Mouse (Mus musculus) 416B (cell line): Measurements from ENCODE around the gene Bcl11a.
A peak's percentile ranks its signal among the peaks of the same experiment; 100 is the strongest.

Source experiments
- DNase-seq: peaks from one replicate; pipeline ENCODE4 v3.0.0; 2011; ENCODE audit warnings: low read depth

The Bcl11a gene

DNA sequence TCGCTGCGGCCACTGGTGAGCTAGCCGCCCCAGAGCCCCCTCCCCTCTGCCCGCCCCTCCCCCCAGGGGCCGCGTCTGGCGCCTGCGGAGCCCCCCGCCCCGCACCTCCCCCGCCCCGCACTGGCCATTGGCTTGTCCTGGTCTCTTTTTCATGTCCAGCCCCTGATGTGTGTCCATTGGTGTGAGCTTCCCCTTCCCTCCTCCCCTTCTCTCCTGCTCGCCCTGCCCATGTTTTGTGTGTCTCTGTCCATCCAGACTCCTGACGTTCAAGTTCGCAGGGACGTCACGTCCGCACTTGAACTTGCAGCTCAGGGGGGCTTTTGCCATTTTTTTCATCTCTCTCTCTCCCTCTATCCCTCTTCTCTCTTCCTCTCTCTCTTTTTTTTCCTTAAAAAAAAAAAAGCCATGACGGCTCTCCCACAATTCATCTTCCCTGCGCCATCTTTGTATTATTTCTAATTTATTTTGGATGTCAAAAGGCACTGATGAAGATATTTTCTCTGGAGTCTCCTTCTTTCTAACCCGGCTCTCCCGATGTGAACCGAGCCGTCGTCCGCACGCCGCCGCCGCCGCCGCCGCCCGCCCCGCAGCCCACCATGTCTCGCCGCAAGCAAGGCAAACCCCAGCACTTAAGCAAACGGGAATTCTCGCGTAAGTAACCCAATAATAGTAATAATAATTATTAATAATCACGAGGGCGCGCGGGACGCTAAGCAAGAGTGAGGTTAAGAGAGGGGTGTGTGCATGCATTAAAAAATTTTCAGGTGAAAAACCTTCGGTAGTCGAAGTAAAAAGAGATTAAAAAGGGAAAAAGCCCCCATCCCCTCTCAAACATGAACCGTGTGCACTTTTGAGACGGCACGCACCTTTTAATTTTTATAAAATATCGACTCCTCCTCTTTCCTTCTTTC is at the start of gene Bcl11a:
Gene Bcl11a, plus strand, starts transcription at position 262 of the 911 bp plus-strand sequence.
- DNase-seq = no peak

DNA sequence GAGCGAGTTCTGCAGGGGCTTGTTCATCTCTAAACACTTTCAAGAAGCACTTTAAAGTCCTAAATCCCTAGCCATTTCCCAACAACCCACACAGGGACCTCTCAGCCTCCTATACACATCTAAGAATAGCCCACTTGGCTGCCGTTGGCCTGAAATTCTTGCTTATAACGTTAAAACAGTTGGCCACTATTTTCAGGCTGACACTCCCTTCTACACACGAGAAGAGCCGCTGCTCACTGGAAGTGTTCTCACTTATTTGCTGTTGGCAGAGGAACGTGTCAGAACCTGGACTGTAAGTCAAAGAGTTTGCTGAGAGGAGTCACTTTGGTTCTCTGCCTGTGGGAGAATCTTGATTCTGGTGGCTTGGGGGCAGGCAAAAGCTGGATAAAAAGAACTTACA is 33.8 kb upstream of the Bcl11a start:
- DNase-seq = no peak

DNA sequence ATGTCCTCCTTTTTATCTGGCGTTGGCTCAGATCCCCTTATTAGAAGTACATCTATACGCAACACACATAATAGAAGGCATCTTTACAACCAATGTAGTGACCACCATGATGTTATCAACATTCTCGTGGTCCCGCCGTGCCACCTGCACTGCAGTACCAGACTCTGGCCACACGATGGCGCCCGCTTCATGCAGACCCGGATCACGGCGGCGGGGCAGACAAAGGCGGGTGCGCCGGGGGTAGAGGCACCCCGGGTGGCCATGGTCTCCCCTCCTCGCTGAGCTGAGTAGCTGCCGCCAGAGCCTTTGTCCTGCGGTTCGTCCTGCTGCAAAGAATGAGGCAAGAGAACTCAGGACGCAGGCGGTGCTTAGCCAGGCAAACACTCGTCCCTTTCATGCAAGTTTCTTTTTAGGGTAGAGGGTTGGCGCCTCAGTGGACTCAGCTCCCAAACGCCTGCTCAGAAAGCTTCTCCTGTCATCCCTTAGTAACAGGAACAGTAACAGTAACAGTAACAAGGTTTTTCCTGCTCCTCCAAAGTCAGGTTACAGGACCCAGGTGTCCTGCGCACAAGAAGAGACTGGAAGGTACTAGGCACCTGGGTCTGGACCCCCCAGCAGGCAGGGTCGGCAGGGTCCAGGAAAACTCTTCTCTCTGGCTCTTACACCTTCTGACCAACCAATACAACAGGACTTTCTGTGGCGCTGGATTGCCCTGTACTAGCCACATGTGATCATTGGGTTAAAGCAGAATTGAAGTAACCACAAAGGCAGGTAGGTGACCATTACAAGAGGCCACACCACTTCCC is 28.4 kb upstream of the Bcl11a start:
- DNase-seq = peak; percentile 48

DNA sequence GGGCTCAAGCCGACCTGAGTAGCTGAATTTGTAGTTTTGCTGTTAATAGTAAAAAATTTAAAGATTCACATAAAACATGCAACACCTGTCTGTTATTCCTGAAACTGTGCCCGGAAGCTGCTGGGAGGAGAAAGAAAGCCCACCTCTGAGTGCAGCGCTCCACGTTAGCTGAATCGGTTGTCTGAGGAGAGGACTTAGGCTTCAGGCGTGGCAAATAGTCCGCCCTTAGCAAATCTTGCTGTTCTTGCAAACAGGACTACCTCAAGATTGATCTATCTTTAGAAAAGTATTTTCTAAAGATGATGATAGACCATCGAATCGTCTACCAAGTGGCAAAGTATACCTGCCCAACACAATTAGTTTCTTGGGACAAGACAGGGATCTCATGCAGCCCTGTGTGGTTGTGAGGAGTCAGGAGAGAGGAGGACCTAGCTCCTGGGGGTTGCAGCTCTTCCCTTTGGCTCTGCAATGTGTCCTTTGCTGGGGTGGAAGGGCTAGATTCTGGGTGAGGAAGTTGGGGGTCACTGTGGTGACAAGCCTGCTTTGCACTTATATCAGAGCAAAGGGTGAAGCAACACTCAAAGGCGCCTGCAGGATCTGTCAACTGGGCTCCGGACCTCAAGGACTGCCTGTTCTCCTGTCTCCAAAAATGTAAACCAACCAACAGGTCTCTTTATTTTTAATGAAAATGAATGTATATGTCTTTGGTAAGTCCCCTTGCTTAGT is 27.7 kb upstream of the Bcl11a start:
- no peak for DNase-seq

DNA sequence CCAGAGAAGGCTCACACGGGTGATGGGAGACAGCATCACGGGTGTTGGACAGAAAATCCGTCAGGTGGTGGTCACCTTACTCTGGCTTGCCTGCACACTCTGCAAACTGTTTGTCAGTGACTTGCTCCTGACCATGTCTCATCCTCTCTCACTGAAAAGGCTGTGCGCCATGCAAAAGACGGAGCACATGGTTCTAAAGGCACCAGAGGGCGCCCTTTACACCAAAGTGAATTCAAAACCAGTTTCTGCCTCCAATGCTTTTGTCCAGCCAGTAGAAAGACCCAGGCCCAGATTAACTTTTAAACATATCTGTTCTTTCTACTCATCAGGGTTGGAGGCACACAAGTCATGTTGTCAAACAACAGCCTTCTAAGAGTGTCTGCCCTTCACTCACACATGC is 25.0 kb upstream of the Bcl11a start:
- DNase-seq = no peak

DNA sequence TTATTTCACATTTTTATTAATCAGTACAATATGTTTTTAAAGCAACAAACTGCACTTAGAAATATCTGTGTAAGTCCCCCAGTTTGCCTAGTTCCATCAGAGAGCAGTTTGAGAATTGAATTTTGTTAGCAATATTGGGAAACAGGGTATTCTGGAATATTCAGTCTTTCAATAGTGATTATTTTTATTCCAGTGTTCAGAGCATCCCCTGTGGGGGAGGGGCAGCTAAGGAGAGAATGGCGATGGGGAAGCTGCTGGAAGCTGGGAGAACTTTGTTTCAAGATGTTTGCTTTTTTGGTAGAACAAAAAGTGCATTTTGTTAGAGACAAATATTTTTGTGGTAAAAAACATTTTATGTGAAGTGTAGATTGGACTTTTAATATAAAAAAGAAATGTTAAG is 18.7 kb upstream of the Bcl11a start:
- no peak for DNase-seq

DNA sequence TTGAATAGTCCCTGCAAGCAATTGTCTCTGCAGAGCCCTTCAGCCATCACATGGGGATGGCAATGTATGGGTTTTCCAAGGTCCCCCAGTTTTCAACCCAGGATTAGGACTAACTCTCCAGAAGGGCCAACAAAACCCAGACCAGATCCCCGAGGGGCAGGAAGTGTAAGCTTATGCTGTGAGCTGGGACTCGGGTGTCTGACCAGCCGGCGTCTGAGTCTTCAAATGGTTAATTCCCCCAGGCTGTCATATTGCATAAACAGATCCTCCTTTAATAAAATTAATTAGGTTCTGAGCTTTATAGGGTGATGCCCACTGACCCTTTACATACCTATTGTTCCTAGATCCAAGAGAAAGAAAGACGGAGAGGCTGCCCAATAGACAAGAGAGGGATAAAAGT is 17.4 kb upstream of the Bcl11a start:
- DNase-seq = no peak

DNA sequence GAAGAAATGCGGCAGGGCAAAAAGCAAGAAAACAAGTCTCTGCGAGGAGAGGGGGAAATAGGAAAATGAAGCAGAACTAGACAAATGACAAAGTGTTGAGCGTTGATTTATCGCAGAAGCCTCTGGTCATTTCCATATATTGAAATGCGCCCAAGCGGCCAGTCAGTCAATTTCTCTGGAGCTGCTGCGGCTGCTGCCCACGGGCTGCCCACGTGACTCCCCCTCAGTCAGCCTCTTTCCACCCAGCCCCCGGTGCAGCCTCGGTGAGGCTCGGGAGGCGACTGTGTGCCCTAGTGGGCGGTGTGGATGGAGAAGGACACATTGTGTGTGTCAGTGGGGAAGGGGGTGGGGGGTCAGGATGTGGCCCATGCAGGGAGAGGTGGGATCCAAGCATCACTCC is 16.0 kb upstream of the Bcl11a start:
- DNase-seq = no peak

DNA sequence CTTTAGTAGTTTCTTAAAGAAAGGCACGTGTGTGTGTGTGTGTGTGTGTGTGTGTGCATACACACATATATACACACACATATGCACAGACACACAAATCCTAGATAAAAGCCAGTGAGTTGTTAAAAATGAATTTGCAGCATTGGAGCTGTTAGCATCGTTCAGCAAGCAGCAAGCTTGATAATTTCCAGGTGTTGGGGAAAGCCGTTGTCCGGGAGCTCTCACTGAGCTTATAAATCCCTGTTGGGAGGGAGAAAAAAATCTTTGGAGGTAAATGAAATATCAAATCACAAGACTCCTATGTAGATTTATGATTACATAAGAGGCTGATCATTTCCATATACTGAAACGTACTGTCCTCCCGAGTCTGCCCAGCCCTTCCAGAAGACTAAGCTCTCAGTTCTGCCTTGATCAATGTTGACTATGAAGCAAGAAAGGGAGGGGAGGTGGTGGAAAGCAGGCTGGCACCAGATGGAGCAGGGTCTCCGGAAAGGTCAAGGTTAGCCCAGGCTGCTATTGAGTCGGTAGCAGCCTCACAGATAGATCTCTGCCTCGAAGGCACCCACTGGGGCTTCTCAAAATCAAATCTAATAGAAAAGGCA is 15.3 kb upstream of the Bcl11a start:
- DNase-seq = no peak

DNA sequence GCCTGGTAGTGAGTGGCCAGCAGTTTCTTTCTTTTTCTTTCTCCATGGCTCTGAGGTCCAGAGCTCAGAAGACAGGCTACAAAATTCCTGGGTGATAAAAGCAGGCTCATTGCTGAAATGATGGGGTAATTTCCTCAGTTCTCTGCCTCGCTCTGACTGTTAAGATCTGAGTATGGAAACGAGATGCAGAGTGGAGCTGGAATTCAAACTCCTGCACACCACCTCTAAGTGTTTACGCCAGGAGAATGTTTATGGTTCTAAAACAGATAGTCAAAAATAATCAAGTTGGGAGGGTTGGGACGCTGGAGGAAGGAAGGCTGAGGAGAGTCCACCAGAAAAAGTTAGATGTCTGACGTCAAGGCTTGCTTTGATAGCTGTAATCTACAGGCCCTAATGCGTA is 13.6 kb upstream of the Bcl11a start:
- DNase-seq = no peak

DNA sequence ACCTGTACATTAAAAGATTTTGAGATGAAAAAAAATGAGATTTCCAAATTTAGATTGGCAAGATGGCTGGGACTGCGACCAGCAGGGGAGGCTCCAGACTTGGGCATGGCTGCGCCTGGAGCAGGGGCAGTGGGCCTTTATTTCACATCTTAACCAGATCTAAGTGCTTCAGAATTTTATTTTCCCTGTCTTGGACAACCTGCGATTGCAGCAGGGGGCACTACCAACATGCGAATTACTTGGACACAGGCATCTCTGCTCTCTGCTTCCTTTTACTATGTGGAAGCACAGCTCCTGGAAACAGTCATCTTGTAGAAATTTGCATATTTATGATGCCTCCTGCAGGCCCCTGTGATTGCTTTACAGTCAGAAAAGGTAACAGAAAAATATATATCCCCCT is 12.5 kb upstream of the Bcl11a start:
- DNase-seq = peak; percentile 3

DNA sequence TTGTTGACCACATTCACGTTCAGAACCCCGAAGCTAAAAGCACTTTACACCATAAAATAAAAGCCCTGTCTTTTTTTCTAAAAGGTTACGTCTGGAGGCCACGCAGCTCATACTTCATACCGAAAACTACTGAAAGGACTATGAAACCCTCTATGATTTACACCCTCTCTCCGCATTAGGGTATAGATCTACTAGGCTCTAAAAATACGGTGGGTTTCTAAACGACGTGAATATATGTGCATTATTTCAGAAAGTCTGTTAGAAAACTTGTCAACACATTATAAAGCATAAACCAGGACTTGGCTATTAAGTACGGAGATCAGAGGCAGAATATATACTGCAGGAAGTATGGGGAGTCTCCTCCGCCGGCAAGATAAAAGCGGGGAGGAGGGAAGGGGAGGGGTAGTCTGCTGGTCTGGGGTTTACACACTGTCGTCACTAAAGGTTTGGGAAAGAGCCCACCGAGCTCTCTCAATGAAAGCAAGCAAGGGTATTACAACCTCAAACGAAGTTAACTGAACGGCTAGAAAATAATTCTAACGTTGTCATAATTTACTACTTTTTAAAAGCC is 3.8 kb upstream of the Bcl11a start:
- no peak for DNase-seq

DNA sequence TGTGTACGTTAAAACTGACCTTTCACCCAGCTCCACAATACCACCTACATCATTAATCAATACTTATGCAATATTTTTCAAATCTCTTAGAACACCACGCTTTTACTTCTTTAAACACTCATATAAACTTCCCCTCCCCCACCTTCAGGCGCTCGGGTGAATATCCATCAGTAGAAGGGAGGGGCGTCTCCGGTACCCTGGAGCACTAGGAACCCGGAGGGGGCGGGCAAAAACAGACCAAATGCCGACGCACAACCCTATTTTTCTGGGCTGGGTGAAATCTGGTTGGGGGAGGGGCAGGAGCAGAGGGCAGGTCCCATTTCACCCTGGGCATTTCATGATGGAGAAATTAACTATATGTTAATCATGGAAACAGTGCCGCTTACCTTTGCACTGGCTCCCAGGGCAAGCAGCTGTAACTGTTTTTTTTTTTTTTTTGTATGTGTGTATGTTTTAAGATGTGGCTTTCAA is 3.2 kb upstream of the Bcl11a start, which contains the start of gene A830031A19Rik:
Gene A830031A19Rik, minus strand, starts transcription at position 421 of the 471 bp plus-strand sequence.
- no peak for DNase-seq

DNA sequence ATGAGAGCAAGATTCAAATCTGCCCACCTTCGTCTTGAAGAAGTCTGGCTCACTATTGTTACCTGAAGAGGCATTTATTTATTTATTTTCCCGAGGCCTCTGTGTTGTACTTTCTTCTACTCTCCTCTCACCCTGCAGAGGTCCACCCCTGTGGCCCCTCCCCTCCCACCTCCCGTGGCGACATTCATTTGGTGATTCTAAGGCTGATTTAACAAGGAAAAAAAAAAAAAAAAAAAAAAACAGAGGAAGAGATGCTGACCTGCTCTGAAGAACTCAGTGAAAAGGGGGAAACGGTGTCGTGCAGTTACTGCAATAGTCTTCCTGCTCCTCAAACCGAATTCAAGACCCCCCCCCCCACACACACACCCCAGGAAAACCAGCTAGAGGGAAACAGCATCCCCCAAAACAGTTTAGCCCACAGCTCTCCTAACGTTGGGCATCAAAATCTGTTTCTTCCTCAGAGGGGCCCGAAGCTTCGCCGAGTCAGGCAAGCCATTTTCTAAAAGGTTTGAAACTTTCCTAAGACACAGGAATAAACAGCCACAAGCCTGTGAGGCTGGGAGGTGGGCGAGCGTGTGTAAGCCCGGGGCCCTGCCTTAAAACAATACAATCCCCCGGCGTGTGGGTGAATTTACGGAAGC is 2.2 kb upstream of the Bcl11a start:
- no peak for DNase-seq

DNA sequence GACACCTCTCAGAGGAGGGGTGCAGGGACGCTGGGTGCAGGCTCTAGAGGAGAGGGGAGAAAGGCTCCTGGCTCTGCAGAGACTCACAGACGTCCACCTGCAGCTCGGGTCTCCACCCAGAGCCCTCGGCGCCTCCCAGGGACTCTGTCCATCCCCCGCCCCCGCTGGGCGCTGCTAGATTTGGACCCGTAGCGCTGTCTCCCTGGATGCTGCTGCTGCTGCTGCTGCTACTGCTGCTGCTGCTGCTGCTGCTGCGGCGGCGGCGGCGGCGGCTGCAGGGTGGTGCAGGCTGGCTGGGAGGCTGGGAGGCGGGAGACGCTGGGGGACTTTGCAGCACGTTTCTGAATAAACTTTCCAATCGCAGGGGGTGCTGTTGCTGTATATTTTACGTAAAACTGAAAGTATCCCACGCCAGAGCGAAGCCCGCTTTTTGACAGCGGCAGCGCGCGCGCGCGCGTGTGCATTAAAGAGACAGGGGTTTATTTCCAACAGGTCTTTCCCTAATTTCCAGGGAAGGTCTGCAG is 1.7 kb upstream of the Bcl11a start:
- peak; percentile 18 for DNase-seq

DNA sequence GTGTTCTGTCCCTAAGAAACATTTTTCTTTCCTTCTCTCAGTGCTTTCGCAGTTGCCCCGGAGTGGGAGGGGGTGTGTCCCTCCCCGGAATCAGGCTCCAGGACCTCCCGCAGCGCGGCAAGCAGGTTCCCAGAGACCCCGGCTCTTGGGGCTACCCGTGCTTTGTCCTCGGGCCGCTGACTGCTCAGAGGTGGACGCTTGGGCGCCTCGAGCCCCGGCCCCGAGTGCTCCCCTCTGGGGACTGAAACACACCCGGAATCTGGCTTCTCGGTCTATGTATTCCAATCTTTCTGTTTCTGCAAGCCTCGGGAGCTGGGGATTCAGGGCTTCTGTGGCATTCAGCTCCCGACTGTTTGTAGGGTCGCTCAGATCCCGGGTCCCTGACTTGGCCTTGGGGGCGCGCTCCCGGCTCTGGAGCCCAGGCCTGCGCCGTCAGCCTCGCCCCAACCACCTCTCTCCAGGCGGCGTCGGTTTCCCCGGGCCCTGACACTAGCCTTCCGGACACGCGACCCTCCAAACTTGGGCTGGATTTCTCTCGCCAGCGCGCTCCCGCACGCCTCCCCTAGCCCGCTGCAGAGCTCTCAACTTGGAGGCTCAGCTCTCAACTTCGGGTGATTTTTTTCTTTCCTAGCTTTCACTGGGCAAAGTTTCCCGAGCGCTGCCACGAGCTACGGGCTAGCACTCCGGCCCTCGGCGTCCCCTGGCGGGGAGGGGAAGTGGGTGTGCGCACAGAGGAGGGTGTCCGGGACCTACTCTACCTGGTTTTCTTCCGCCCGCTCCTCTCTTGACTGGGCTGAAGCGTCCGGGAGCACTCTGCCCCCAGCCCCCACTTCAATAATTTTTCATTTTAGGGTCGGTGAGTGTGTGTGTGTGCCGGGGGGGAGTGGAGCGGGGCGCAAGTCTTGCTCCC is 780 bp upstream of the Bcl11a start:
- DNase-seq = no peak

DNA sequence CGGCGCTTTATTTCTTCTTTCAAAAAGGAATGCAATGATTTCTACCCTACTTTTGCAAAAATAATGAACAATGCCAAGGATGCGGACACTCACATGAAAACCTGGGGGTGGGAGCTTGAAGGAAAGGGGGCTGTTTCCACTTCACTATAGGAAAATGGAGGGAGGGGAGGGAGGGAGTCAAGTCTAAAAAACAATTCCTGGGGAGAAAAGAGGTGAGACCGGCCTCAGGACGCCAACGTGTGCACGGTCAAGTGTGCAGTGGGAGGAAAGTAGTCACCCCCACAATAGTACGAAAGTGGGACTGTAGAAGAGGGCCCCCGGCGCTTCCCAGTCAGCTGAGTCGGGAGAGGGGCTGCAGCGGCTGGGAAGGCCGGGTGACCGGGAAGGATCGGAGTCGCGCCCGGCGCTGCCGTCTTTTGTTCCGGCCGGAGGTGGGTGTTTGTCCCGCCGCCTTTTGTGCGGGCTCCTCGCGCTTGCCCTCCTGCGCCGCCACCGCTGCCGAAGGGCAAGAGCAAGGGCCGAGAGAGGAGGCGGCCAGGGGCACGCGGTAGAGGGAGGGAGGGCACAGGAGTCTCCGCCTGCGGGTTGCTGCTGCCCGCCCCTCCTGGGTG is 955 bp downstream of the Bcl11a start:
- no peak for DNase-seq

DNA sequence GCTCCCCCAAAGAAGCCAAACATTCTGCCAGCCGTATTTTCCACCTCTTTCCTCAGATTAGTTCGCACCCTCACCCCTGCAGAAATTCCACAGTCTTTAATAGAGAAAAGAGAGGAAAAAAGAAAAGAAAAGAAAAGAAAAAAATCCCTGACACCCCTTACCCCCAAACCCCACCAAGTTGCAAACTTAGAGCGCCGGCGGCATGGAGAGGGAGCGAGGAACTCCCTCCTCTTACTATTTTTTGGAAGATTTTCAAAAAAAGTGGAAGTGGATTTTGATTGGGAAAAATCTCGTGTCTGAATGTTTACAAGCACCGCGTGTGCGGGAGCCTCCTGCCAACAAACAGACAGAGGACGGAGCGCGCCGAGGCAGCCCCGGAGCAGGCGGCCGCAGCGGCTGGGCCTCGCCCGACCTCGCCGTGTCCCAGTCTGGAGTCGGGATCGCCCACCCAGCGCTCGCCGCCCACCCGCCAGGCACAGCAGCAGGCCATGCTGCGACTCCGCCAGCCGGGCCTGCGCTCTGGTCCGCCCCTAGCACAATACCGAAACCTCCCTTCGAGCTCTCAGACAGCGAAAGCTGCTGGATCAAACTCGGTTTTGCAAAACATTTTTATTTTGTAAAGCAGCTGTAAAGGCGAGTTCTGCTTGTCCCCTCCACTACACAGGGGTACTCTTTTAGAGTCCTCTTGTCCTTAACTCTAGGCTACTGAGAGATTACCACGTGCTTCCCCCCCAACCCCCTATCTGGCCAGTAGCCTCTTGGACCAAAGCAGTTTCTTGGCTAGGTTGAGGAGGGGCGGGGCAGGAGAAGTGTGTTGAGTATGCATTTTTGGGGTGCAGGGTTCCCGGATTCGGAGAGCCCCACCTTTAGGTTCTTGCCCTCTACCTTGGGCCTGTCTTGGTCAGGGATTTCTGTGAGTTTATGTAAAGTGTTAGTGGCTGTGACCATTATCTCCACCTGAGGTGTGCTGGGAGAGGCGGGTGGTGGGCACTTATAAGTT is 1.8 kb downstream of the Bcl11a start:
- no peak for DNase-seq
